Mouse (Mus musculus) T-helper 1 cell (primary cell): ENCODE measurements at regions not wholly inside any gene's neighbourhood (a gene's known extent, or its start where the extent isn't known, plus 50 kb on each side); places are given as distances from the start of the nearest gene placed in this dataset.
"Not testable (repeated sequence)": the region's sequence is repeated elsewhere in the genome, so short reads cannot be mapped to it uniquely, and the experiment has no call there.

ENCODE experiments used
- in situ Hi-C: fragments of 300-600 bp; cut with MboI, MseI; formaldehyde crosslinking; loops from one replicate; pipeline ENCODE4 v1.15.1; 2025; ENCODE audit warnings: high pct_unique_total_duplicates

DNA sequence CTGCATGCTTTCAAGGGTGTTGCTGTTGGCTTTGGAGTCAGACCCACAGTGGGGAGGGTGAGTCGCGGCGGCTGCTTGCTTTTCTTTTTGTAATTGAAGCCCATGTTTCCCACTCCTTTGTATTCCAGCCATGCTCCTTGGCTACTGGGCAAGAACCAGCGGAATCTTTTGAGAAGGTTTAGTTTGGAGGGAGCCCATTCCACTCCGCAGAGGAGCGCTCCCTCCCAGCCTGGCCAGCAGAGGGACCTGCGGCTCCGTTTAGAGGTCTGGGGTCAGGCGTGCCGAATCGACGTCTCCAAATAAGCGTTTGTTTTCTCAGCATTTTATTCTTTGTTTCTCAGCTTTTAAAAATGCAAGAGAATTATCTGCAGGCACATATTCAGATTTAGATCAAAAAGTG, 149.6 kb upstream of the Ttc29 start:
- in situ Hi-C loops = loop anchor here (10.0 to 25.0 kb wide), 2 partner anchors 399 to 841 kb away; no protein-coding TSS in a partner anchor

DNA sequence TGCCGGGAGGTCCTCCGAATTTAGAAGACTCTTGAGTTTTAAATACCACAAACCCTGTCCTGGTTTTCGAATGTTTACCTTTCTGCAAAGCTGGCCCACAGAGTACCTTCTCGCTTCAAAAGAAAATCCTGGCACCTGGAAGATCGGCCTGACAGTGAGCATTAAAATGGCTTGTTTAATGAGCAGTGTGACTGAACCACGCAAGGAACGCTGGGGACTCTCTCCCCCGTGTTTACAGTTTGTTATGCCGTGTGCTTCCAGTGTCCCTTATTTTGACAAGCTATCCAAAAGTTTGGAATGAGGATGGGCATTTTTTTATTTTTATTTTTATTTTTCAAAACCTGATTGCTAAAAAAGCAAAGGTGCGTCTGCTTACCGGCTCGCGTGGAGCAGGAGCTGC, 148.9 kb upstream of the Ttc29 start:
- in situ Hi-C loops = loop anchor here (10.0 to 25.0 kb wide), 2 partner anchors 398 to 841 kb away; no protein-coding TSS in a partner anchor

DNA sequence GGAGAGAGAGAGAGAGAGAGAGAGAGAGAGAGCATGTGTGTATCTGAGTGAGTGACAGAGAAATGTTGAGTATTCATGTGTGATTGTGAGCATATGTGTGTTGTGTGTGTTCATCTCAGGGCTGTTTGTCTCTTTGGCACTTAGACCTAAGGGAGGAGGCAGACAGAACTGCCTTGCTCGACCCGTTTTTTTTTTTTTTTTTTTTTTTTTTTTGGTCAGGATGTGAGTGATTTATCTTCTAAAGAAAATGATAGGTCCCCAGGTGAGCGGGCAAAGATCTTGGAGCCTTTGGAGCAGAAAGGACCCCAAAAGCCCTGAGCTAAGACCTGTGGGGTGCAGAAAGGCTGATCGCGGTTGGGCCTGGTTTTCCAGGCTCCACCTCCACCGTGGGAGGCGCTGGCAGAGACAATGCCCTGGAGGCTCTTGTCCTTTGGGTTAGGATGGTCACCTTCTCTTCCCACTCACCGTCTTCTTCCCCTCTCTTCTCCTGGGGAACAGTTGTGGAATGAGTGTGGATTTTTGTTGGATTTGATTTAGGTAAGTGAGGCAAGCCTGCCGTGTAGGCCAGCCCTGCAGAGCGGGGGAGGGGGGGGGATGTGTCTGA, 147.1 kb upstream of the Ttc29 start:
- in situ Hi-C loops = loop anchor here (10.0 to 25.0 kb wide), 2 partner anchors 396 to 839 kb away; no protein-coding TSS in a partner anchor

DNA sequence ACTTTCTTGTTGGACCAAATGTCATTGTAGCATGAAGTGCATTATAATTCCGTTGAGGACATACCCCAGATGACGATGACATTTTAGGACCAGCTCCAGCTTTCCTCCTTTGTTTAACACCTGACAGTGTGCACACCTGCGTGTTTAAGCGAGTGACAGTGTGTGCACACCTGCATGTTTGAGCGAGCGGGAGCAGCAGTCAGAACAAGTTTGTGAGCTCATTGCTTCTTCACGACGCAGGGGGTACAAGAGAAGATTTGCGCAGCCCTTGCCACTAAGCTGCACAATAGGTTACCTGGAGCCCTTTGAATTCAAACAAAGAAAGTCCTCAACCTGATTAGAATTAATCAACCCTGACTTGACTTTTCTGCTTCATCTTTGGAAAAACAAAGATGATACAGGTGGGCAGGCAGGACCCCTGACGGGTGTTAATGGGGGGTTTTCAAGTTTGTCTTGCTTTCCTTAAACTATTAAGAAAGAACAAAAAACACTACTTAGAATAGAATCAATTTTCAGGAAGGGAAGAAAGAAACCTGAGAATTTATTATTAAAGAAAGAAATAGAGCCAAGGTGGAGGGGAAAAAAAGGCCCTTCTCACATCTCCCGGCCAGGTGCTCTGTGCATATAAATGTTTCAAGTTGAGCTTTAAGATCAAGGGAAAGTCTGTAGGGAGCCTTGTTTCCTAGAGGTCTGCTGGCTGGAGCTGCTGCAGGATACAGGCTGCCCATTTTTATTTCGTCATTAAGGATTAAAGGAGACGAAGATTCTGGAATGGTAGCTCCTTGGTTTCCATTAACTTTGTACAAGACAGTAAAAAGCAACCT, 144.8 kb upstream of the Ttc29 start:
- in situ Hi-C loops = loop anchor here (10.0 to 25.0 kb wide), 2 partner anchors 394 to 837 kb away; no protein-coding TSS in a partner anchor

DNA sequence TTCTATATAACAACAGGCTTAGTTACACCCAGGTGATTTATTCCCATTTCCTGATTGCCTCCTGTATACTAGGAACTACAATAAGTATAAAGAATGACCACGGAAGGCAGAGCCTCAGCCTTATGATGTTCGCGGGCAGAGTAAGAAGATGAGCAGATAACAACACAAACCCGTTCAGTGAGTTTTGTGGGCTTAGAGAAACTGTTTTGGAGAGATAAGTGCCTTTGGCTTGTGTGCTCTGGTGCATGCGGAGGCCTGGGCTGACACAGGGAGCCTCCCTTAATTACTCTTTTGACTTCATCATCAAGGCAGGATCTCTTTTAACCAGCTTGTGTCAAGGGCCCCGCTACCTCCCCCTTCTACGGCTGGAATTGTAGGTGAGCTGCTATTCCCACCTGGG, 139.3 kb upstream of the Ttc29 start:
- in situ Hi-C loops = loop anchor here (10.0 to 25.0 kb wide), 2 partner anchors 331 to 388 kb away; no protein-coding TSS in a partner anchor

DNA sequence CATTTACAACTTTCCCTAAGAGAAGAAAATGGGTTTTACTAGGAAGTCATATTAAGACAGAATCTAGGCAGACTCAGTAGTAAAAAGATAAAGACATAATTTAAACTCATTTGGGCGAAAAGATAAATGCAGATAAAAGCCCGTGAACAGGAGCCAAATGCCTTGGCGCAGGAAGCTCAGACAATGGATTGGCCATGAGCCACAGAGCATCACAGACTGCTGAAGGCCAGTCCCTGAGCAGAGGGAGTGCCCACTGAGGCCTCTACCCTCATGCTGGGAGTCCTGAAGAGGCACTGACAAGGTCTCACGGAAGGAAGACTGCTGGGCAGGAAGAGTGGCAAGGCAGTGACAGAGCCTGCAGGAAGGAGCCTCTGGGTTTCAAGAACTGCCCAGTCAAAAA, 136.0 kb upstream of the Ttc29 start:
- in situ Hi-C loops = loop anchor here (10.0 kb wide), 1 partner anchor 328 kb away; no protein-coding TSS in a partner anchor

DNA sequence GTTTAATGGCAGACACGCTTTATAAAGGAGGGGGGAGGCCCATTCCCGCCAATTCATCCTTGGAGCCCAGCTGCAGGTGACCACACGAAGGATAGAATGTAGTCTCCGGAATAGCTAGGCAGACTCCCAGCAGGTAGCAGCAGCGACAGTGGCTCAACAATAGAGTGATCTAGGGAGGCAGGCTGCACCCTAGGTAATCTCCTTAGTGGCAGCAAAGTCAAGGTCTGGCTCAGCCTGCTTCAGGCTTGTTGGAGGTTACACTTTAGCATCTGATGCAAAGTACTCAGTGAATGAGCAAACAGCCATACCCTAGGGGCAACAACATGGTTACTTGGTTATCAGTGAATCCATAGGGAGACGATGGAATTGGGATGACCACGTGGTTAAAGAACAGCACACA, 131.7 kb upstream of the Ttc29 start:
- in situ Hi-C loops = not testable (repeated sequence)

DNA sequence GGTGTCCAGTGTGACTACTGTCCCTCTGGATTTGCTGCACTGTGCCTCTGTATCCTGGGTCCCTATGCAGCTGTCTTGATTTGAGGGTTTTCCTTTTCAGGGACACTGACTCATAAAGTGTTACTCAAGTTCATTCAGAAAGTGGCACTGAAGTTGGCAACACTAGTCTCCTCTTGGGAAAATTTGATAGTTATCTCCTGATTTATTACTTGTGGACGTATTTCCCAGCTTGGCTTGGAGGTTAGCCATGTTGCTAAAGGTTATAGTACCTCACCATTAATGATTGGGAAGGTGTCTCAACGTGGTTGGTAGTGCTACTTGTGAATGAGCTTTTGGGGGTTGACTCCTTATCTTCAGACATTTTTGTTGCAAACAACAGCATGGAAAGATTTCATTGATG, 130.1 kb upstream of the Ttc29 start:
- in situ Hi-C loops = no loop called here

DNA sequence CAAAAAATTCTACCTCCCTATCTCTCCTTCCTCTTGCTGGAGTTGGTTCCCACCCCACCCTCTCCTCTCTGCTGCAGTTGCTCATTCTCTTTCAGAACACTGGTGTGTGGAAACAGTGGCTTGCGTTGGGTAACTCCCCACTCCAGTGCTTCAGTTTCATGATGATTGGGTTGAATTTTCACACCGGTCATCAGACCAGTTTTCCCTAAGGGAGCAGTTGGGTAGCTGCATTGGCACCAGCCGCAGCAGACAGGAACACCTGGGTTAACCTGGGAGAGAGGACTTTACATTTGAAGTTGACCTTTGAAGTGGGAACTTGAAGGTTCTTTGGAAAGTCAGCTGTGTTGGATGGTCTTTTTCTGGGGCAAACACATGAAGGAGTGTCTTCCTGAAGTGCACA, 126.7 kb upstream of the Ttc29 start:
- in situ Hi-C loops = no loop called here

DNA sequence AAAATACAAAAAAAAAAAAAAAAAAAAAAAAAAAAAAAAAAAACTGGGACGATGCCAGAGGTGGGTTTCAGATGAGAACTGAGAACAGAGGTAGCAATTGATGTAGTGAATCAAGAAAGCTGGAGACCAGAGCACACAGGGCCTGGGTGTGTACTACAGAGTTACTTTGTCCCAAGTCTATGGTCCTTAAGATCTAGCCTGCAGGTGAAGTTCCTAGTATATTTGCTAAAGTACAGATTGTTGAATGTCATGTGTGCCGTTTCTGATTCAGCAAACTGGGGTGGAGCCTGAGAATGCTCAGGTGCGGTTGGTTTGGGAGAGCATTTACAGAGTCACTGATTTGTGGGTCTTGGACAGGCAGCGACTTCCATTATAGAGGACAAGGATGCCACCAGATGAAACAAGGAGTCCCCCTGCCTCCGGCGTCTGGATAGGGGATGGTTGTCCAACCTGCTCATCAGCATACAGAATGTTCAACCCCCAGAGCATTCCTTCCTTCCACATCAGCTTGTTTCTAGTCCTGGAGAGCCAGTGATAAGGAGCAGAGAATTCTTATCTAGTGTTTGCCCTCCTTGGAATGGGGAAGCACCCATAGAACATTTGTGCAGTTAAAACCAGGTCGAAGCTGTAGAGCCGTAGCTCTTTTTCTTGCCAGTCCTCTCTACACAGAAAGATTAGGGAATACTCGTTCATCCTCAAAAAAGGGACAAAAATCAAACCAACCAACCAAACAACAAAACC, 122.5 kb upstream of the Ttc29 start:
- in situ Hi-C loops = no loop called here

DNA sequence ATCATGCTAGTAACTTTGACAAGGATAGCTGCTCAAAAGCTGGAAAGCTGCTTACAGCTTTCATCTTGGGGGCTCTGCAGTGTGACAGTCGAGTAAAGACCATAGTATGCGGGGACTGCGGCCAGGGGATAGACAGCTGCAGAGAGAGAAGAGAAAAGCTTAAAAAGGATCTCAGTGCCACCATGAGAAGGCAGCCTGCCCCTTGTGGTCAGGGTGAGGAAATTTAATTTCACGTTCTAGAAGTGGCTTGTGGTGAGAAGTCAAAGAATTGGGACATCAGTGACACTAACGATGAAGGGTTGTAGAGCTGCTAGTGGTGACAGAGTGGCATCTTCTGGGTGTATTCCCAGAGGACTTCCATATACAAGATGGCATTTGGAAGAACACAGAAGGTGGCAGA, 116.7 kb upstream of the Ttc29 start:
- in situ Hi-C loops = no loop called here

DNA sequence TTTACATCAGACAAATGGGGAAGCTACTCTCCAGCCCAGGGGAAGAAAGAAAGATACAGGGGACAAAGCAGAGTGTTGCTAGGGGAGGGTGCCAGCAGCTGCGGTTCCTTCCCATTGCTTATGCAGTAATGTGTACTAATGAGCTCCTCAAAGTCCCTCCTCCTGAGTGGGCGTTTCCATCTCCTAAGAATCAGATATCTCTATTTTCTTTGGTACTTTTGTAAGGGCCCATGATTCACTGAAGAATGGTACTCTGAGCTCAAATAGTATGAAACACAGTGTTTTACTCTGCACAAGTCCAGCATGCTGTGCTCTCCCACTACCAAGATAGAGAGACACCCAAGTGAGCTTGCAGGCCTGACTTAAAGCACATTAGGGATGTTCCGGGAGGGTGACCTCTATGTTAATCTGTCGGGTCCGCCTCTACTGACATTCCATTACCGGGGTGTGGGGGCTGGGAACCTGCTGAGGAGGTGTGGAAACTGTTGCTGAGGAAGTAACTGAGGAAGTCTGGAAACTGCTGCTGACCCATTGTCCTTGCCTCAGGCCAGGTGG, 114.8 kb upstream of the Ttc29 start:
- in situ Hi-C loops = no loop called here

DNA sequence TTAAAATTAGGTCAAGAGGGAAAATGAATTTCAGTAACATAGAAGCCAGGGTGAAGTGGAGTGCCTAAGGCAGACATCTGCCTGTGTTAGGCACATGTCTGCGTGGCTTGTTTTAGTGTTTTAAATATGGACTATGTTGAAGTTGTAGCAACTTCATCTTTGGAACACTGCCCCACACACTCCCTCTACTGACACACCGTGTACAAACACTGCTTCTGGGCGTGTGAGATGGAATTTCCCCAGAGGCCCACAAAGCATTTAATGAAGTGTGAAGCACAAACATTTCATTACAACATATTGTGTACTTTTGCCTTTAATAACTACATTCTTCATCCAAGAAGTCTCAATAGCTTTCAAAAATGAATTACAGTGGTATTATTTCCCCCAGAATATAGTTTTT, 114.0 kb upstream of the Ttc29 start:
- in situ Hi-C loops = no loop called here

DNA sequence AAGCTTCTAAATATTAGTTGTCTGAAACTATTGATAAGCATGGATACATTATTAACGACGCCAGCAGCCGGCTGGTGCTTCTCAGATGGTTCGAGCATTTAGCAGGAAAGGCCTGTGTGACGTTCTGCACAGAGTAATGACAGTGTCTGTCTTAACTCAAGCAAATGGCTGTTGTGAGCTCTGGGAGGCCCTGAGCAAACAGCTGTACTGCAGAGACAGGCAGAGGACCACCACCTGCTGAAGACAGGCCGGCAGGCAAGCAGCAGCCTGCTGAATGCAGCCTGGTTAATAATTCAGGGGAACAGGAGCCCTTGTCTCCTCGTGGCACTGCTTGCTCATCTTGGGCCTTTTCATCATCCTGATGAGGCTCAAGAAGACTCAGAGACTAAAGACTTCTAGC, 105.8 kb upstream of the Ttc29 start:
- in situ Hi-C loops = no loop called here

DNA sequence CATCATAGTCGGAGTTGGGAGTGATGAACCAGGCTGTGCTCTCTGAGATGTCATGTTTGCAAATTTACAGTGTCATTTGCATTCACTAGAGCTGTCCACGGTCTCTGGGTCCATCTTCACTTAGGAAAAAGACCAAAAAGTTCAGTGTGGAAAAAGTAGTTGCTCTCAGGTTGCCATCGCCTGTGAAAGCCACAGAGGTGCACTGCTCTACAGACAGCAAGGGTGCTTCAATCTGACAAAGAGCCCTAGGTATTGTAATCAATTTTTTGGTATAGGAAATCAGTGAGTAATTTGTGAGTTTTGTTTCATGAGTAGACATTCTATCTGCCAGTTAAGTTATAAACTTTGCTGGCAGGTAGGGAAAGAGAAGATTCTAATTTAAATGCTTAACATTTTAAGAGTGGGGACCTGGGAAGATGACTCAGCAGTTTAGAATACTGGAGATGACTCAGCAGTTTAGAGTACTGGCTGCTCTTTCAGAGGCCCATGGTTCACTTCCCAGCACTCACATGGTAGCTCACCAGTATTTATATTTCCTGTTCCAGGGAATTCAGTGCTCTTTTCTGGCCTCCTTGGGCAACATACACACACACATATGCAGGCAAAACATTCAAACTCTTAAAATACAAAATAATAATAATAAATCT, 103.0 kb upstream of the Ttc29 start:
- in situ Hi-C loops = no loop called here

DNA sequence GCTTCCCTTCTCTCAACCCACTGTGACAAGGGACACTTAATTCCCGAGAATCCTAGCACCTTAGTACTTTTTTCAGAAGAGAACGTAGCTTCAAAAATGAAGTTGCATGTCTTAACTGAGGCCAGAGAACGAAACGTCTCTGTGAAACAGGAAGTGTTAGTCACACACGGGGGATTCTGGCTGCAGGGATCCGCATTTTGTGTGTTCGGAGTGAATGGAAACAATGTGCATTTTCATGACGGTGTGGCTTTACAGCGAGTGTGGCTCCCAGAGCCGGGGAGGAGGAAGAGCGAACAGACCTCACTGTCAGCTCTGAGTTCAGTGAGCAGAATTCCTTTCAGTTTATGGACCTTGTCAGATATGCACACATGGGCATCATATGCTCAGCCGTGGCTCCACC, 100.0 kb upstream of the Ttc29 start:
- in situ Hi-C loops = no loop called here

DNA sequence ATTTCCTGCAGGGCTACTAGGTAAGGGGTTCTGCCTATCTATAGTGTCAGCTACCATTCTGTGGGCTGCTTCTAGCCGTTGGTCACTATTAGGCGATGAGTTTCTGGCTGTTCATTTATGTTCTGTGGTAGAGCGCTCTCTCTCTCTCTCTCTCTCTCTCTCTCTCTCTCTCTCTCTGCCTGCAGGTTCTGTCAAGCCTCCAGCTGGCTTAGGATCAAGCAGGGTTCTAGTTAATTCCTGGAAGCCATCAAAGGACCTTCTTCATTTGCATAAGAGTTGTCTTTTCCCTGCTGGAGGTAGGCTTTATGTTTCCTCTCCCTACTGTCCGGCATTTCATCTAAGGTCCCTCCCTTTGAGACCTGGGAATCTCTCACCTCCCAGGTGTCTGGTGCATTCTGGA, 98.6 kb upstream of the Ttc29 start:
- in situ Hi-C loops = no loop called here

DNA sequence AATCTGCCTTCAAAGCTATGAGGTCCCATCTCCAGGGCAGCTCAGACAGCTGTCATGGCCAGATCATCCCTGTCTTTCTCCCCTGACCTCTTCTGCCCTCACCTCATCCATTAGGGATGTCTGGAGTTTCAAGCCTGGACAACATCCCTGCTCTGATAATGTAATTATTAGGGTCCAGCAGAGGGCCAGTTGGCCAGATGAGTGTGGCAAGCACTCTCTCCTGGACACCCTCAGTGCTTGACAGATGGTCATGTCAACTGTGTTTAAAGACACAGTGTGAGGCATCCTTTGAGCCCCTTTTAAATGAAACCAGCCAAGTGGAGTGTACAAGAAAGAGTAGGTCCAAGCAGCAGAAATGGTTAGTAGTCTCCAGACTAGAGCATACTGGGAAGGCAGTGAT, 95.9 kb upstream of the Ttc29 start:
- in situ Hi-C loops = no loop called here

DNA sequence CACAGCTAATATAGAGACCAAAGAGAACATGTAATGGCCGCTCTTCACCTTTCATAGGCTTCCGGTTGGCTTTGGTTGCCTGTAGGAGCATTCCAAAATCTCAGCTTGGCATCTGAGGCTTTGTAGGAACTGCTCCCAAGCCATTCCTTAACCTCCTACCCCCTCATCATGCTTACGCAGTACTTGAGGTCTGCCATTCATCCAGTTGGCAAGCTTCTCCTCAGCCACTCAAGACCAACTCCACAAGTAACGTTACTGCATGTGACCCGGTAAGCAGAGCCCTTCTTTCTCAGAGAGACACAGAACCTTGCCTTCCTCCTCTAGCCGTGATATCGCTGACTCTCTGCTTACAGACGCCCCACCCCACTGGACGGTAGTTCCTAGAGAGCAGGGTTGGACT, 94.6 kb upstream of the Ttc29 start:
- in situ Hi-C loops = no loop called here

DNA sequence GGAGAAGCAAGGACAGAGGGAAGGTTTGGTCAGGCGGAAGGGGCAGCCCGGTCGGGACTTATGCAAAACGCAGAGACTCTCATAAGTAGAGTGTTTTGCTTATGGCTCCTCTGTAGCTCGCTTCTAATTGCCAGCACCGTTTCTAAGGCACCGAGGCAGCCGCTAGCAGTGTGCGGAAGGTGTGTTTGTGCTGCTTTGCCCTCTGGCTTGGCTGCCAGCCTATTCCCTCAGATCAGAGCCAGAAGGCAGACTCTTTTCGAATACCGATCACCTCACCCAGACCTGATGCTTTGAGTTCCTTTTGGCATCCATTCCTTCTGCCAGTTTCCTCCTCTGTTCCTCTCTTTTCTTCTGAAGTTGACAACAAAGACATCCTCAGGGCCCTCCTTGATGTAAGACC, 93.4 kb upstream of the Ttc29 start:
- in situ Hi-C loops = no loop called here

DNA sequence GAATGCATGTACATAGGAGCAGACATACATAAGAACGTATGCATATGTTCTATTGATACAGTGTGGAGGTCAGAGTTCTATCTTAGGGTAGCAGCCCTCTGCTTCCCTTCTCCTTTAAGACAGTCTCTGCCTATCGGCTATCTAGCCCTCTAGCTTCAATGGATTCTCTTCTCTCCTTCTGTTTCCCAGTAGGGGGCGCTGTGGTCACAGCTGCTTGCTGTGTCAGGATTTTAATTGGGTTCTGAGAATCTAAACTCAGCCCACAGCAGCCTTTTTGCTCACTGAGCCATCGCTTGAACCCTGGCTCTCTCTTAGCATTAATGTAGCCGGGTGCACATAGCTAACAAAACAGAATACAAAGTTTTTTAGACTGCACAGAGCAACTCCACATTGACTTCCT, 88.8 kb upstream of the Ttc29 start:
- in situ Hi-C loops = no loop called here

DNA sequence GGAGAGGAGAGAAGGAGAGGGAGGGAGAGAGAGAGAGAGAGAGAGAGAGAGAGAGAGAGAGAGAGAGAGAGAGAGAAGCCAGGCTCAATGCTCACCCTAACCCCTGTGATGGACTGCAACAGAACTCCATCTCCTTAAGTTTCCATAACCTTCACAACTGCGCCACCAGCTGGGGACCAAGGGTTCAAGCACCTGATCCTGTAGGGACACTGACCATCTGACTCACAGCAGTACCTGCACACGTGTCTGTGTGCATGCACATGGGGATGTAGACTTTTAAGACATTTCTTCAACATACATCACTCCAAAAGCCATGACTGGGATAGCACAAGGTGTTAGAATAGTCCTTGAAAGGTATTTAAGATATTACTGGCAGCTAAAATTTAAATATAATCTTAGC, 85.2 kb upstream of the Ttc29 start:
- in situ Hi-C loops = no loop called here
